Mouse (Mus musculus) ovary, adult 18-20 months (tissue): ENCODE data around the gene Rasgrf2.

Experiments used
- DNase-seq: peaks from one replicate; pipeline ENCODE4 v3.0.0; 2022; ENCODE audit warnings: low spot score, mixed read lengths

Rasgrf2 gene

GRCm38 (mm10) chr13:91881837-91882480 is 249.5 kb downstream of the Rasgrf2 start:
- no peak for DNase-seq

- no peak for DNase-seq
These were observed 251.2 kb downstream of the Rasgrf2 start for GRCm38 (mm10) chr13:91880256-91880655.

- DNase-seq: no peak
These were observed 253.5 kb downstream of the Rasgrf2 start for GRCm38 (mm10) chr13:91877996-91878395.

- no peak for DNase-seq
These were observed 254.1 kb downstream of the Rasgrf2 start for GRCm38 (mm10) chr13:91877350-91877749.

- no peak for DNase-seq
These were observed 254.6 kb downstream of the Rasgrf2 start, which contains the start of gene Ckmt2 for GRCm38 (mm10) chr13:91876741-91877349. Gene Ckmt2, minus strand, starts transcription at chr13:91876885.

GRCm38 (mm10) chr13:91875581-91875980 is 255.9 kb downstream of the Rasgrf2 start:
- no peak for DNase-seq

- DNase-seq: no peak
These were observed 256.9 kb downstream of the Rasgrf2 start for GRCm38 (mm10) chr13:91874565-91874964.

GRCm38 (mm10) chr13:91873734-91874329 is 257.6 kb downstream of the Rasgrf2 start:
- DNase-seq: no peak

GRCm38 (mm10) chr13:91868577-91868976 is 262.9 kb downstream of the Rasgrf2 start:
- no peak for DNase-seq

- no peak for DNase-seq
These were observed 272.6 kb downstream of the Rasgrf2 start for GRCm38 (mm10) chr13:91858835-91859234.

GRCm38 (mm10) chr13:91857427-91857826 is 274.0 kb downstream of the Rasgrf2 start:
- no peak for DNase-seq

GRCm38 (mm10) chr13:91854412-91854811 is 277.0 kb downstream of the Rasgrf2 start:
- no peak for DNase-seq
